Mouse (Mus musculus) gastrocnemius, postnatal 14 days (tissue): Measurements from ENCODE around the gene Dlgap3. TPM values are rescaled to one million over a fixed set of nuclear protein-coding genes. Genes with fewer than 3 reads are reported as not detected.
A peak's percentile ranks its signal among the peaks of the same experiment; 100 is the strongest.

Experiments used
- DNase-seq: peaks from one replicate; pipeline ENCODE4 v3.0.0; 2021; ENCODE audit warnings: mixed read lengths
- intact Hi-C: fragments of 180-260 bp; cut with DNase I; formaldehyde crosslinking; loops from one replicate; pipeline ENCODE4 v1.15.1; 2025; ENCODE audit warnings: low total_unique reads
- total RNA-seq, 2 experiments: library from RNA; stranded (reverse); gene quantifications; 2 replicates each; pipeline ENCODE4 v1.2.3; 2021

Gene Dlgap3
- total RNA-seq, 2 experiments from 2014 or later, result 0.18 to 0.27 TPM

GRCm38 (mm10) chr4:127249701-127250349 is 80.8 kb downstream of the Dlgap3 start:
- DNase-seq, result peak; percentile 93

DNA sequence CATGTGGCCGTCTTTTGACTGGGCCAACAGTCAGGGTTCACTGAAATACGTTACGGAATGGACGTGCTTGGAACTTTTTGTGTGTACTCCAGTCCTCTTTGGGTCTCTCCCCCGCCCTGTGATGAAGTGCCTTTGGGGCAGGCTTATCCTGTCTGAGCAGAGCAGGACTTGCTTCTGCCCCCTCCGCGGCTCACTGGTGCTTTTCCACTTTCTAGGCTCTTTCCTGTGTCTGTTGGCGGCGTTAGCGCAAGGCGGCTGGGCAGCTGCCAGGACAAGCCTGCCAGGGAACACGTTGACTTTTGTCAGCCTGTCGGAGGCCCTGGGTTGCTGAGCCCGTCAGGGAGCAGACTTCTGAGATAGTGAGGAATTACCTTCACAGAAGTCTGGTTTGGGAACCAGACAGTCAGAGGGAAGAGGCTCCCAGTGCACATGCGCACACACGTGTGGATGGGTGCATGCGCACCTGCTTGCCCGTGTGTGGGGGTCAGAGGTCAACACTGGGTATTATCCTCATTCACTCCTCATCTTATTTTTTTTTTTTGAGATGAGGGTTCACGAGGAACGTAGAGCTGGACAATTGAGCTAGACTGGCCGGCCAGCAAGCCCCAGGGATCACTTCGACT is 83.1 kb downstream of the Dlgap3 start:
- intact Hi-C loops, result no loop called here
- peak; percentile 60 for DNase-seq

More at GRCm38 (mm10) chr4:127249701-127250349, 80.8 kb downstream of the Dlgap3 start:
- intact Hi-C loops, result no loop called here

DNA sequence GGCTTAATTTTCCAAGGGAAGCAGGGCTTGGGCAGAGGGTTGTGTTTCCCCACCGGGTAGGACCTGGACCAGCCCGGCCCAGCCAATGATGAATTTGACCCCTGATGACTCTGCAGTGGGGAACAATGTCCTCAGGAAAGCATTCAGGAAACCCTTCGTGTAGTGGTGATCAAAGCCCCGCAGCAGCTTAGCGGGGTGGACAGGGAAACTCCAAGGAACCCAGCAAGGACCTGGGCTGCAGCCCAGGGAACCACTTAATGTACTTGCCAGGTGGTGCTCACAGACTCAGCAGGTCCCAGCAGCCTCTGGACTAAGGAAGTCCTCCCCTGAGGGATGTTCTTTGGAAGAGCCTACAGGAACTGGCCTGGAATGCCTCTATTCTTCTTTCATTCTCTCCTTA is 87.7 kb downstream of the Dlgap3 start:
- no peak for DNase-seq
- intact Hi-C loops, result no loop called here

- no peak for DNase-seq
These were observed 89.3 kb downstream of the Dlgap3 start for GRCm38 (mm10) chr4:127258186-127258897.

GRCm38 (mm10) chr4:127261601-127262000 is 92.6 kb downstream of the Dlgap3 start:
- intact Hi-C loops, result no loop called here
- no peak for DNase-seq

More at GRCm38 (mm10) chr4:127258186-127258897, 89.3 kb downstream of the Dlgap3 start:
- intact Hi-C loops, result no loop called here

GRCm38 (mm10) chr4:127263438-127264182 is 94.6 kb downstream of the Dlgap3 start:
- DNase-seq, result no peak
- intact Hi-C loops, result no loop called here

DNA sequence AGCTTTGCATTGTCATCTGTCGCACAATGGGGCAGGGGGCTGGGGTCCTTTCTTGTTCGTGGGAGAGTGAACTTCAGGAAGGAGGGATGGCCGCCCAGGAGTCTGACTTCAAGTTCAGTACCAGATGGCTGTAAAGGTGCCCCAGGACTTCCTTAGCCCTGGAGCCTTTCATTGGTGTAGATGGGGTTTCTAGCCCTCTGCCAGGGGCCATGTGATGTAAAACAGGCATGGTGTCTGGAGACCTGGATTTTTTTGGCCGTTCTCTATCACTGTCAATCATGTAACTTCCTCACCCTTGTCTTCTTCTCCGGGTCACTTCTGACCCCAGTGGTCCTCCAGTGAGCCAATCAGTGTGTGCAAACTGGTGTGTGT is 95.2 kb downstream of the Dlgap3 start:
- intact Hi-C loops, result no loop called here
- no peak for DNase-seq

- DNase-seq, result peak; percentile 43
- intact Hi-C loops, result no loop called here
These were observed 109.5 kb downstream of the Dlgap3 start for GRCm38 (mm10) chr4:127278451-127279001.

- no peak for DNase-seq
- intact Hi-C loops, result no loop called here
These were observed 110.2 kb downstream of the Dlgap3 start for GRCm38 (mm10) chr4:127279241-127279640.

Other genes with a start within 250 kb of the Dlgap3 start
- 10 to 100 TPM; 15.5 to 18.7 TPM for gene Zmym4, start 201.1 kb upstream of the Dlgap3 start, total RNA-seq
- 10 to 100 TPM; 66.4 to 70.0 TPM for gene Sfpq, start 147.9 kb upstream of the Dlgap3 start, total RNA-seq
- 1 to 10 TPM; 3.4 to 4.5 TPM for gene Zmym1, start 108.1 kb upstream of the Dlgap3 start, total RNA-seq
- gene Zmym6, start 91.8 kb upstream of the Dlgap3 start, total RNA-seq, result 1 to 10 TPM; 3.5 to 3.9 TPM
- 1 to 10 TPM in 1 of 2 experiments, under 1 TPM in 1; 0.94 to 1.1 TPM for gene Tmem35b, start 45.5 kb upstream of the Dlgap3 start, total RNA-seq
- 10 to 100 TPM; 28.9 to 29.1 TPM for gene Smim12, start 74.6 kb downstream of the Dlgap3 start, total RNA-seq
- 10 to 100 TPM; 13.2 to 14.8 TPM for gene Gja4, start 144.8 kb downstream of the Dlgap3 start, total RNA-seq
- gene Gjb3, start 161.6 kb downstream of the Dlgap3 start, total RNA-seq, result not detected
- gene Gjb4, start 184.9 kb downstream of the Dlgap3 start, total RNA-seq, result not detected
- gene Gjb5, start 189.0 kb downstream of the Dlgap3 start, total RNA-seq, result under 1 TPM; 0.27 to 0.47 TPM